Mouse (Mus musculus): Measurements from ENCODE around the gene P2rx1. TPM values are rescaled to one million over a fixed set of nuclear protein-coding genes. Genes with fewer than 3 reads are reported as not detected.
A peak's percentile ranks its signal among the peaks of the same experiment; 100 is the strongest.

Gene P2rx1
- under 1 TPM; 0.78 to 0.96 TPM for total RNA-seq (2021)
- long read RNA-seq = 0 reads

DNA sequence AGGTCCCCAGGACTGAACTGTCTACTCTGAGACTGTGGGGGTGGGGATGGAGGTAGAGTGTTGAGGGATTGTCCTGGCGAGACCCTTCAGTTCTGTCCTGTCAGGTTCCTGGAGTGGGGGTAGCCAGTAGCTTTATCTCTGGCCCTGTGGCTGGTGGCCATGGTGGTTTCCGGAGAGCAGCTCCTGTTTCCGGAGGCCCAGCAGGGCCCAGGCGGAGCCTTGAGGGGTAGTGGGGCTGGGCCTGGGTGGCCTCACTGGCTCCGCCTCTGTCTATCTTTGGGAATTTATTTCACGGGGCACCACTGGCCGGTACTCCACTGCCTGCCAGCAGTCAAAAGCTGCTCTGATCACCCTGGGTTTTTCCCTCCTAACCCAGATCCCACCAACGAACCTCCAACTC, at the start of gene P2rx1:
Gene P2rx1 (plus strand): TSS at position 333 of the 400 bp plus-strand sequence.
- peak in 1 of 2 experiments; percentile 13 for DNase-seq (ENCODE audit: low spot score in 2 of 2)

DNA sequence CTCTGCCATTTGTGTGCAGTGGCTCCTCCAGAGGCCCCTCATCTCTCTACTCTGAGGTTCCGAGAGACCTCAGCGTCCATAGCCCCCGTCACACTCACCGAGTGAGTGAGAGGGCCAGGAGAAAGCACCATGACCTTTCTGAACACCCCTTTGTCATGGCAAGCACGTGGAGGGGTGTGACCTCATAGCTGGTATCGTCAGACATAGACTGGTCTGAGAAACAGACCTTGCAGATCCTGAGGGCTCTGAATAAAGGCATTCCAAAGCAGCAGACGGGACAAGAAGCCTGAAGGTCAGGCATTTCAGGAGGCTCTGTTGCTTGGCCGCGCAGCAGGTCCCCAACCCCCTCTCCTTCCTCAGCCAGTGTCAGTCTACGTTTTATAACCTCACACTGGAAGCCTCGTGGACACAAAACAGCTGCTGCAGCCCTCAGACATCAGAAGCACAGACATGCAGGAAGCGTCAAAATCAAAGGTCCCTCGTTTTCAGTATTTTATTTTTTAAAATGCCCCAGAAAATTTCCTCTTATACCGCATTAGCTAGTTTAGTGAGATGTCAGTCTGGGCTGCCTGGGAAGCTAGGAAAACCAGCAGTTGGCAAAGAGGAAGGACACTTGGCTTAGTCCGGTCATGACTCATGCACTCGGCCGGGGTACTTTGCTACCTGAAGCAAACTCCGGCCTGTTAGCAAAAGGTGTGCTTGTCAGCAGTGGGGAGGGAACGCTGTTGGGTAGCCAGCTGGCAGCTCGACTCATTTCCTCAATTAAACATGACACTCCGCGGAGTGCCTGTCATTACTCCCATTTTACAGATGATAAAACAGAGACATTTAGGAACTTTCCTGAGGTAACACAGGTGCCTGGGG, 47.5 kb upstream of the P2rx1 start:
- DNase-seq (ENCODE audit: low spot score in 2 of 2) = no peak

DNA sequence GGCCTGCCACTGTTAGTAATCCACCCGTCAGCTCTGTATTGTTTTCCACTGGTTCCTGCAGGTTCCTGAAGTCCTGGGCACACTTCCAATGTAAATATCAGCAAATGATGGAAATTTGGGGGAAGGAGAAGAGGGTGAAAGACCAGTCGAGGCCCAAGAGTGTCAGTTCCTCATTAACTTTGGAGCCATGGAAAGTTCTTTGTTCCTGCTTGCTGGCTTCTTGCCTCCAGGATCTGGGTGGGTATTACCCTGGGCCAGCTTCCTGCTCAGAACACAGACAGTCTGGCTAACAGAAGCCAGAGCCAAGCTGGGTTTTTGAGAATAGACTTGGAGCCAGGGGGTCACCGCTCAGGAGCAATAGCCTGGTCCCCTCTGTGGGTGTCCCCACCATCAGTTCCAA, 46.7 kb upstream of the P2rx1 start:
- DNase-seq (ENCODE audit: low spot score in 2 of 2) = no peak

DNA sequence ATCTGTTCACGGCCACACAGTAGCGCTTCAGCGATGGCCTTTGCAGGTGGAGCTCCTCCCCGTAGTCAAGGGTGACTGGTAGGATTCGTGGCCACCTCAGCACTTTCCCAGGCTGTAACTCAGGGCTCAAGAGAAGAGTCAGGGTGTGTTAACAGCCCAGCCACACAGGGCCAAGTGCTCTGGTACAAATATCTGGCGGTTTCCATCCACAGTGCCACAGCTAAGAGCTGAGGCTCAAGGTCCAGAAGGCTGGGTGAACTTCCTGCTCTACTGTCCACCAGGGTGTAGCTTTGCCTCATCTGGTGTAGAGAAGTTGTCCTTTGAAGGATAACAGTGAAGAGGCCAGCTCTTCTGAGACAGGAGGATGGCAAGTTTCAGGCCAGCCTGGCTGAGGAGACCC, 46.2 kb upstream of the P2rx1 start:
- DNase-seq (ENCODE audit: low spot score in 2 of 2) = no peak

DNA sequence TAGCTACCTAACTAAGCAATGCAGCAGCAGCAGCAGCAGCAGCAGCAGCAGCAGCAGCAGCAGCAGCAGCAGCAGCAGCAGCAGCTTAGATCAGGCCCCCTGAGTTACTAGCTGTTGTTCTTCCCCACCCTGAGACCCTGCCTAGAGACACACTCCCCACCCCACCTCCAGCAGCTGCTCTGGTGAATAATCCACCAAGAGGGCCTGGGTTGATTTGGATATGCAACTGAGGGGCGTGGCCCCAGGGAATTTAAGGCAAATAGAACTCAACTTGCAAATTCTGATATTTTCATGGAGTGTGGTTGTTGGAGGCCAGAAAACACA, 45.8 kb upstream of the P2rx1 start:
- DNase-seq (ENCODE audit: low spot score in 2 of 2) = no peak

DNA sequence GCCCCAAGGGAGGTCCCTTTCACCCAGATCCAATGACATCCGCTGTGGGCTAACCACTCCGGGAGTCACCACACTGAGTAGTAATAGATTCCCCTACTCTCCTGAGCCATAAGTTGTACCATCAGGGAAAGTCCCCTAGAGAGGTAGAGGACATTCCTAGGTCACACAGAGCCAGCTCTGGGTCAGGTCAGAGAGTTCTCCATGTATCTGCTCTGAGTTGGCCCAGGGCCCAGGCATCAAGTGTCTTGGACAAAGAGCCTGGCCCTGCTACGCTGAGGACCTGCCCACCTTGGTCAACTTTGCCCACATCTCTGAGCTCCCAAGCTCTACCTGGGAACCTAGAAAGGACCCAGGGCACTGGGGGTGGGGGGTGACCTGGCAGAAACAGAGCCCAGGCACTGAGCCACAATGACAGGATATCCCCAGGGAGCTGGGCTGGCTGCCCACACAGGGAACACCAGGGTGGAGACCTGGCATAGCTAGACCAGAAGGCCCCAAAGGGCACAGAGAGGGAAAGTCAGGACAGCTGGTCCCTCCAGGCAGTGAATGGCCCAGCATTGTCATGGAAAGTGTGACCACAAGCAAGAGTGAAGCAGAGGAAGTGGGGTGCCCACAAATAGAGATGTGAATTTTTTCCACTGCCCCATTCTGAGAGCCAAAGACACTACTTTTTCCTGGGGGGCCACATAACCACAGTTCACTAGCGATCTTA, 45.3 kb upstream of the P2rx1 start:
- DNase-seq (ENCODE audit: low spot score in 2 of 2) = no peak

DNA sequence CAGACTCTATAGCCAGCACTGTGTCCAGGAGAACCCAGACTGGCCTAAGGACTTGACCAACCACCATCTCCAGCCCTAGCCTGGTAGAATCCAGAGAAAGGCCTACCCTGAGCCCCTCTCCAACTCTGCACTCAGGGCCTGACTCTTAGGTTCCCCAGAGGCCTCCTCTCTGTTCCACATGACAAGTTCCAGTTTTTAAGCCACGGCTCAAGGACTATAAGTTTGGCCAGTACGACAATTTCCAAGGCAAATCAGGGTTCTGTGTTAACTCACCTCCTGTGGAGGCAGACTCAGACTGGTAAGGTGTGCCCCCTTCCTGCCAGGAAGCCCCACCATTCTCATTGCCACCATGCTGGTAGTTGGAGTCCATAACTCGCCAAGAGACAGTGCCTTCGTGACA, 44.7 kb upstream of the P2rx1 start:
- no peak for DNase-seq (ENCODE audit: low spot score in 2 of 2)

DNA sequence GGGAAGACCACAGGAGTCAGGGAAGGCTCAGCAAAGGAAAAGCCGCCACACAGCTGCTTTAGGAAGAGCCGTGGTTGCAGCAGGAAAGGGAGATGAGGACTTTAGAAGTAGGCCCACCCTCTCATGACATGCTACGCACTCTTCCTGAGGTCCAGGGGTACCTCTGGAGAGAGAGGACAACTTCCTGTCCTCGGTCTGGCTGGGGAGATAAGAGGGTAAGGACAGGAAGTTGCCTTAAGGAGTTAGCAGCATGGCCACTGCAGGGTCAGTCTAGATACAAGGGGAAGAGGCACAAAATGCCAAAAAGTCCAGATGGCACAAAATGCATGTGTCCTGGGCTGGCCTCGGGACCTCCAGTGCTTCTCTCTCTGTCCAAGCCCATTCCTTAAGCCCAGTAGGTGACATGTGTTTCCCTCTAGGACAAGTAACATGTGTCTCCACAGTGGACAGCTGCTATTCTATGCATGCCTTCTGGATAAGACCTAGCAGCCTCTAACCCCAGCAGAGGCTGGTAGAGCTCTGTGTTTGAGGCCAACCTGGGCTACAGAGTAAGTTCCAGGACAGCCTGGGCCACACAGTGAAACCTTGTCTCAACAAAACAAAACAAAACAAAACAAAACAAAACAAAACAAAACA, 43.4 kb upstream of the P2rx1 start:
- DNase-seq (ENCODE audit: low spot score in 2 of 2) = no peak

DNA sequence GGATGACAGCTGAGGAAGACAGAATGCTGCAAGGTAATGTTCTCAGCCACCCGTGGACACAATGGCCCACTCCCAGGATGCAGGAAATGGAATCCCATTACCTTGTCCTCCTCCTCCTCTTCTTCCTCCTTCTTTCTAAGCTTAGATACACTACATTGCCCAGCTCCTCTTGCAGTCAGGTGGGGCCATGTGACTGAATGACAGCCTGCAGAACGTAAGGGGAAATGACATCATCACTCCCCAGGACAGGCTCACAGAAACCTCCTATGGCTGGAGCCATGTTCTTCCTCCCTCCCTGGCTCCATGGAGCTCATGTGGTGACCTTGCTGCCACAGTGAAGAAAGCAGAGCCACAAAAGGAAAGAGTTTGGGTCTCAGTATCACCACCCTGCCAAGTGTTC, 41.6 kb upstream of the P2rx1 start:
- no peak for DNase-seq (ENCODE audit: low spot score in 2 of 2)

DNA sequence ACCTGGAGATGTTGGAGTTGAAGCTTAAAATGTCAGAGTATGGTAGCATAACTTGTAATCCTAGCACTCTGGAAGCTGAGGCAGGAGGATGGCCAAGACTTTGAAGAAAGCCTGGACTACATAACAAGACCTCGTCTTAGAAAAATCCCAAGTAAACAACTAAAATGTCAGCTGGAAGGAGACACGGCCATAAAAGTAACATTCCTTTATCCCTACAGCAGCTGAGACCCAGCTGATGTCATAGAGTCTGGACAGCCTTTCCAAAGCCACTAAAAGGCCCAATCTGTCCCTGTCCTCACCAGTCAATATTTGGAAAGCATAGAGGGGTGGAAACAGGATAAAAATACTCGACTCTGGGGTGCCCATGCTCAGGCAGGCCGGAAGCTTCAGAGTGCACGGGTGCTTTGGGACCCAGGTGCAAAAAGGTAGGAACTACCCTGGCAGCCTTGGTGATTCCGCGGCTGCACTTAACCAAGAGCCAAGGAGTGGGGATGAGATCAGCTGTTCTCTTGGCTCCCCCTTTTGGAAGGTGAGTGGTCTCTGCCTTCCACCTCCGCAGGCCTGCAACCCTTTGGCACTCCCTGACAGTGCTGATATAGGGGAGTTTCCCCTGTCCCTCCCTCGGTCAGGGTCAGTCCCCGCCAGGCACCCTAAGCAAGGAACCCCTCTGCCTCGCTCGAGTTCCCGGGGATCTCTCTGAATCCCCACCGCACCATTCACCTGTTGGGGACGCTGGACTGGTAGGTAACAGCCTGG, 38.8 kb upstream of the P2rx1 start:
- no peak for DNase-seq (ENCODE audit: low spot score in 2 of 2)

DNA sequence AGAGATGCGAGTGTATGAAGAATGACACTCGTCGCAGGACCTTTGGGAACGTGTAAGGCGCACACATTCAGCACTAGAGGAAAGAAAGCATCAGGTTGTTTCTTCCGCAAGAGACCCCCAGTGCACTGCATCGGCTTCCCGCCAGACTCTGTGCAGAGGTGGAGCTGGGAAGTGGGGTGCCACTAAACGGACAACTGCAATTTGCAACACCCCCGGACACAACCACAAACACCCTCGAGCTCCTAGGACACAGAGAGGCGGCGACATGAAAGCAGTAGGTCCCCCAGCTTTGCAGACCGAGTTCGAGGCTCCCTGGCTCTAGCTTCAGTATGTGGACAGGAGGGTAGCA, 38.2 kb upstream of the P2rx1 start:
- DNase-seq (ENCODE audit: low spot score in 2 of 2) = no peak

DNA sequence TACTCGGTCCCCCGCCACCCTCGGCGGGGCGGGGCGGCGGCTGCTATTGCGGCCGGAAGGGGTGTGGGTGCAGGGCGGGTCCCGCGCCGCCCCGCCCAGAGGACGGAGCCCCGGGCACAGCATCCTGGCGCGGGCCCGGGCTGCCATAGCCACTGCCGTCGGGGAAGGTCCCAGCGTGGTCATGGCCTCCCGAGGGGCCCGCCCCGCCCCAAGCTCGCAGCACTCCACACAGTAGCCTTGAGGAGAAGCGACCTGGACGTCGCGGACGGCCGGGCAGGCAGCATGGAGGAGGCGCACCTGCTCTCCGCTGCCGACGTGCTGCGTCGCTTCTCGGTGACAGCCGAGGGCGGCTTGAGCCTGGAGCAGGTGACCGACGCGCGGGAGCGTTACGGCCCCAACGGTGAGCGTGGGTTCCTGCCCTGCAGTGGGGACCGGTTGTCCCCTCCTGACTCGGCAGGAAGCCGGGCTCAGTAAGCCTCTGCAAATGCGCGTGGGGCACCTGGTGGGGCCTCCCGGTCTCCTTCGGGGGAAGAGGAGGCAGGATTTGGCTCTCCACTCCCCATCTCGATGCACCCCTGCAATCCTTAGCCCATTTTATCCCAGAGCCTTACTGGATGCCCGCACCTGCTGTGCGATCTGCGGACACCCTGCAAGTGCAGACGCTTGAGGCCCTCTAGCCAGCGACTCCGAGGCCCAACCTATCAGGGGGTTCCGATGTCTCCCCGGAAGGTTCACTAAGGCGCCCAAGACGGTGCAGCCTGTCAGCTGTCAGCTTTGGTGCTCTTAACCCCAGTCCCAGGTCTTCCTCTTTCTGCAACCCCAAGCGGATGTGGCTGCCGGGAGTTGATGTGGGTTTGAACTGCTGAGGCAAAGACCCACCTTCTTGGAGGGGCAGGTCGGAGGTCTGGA, 37.6 kb upstream of the P2rx1 start, which contains the start of gene Atp2a3:
Gene Atp2a3 (plus strand): TSS at position 98 of the 909 bp plus-strand sequence.
- no peak for DNase-seq (ENCODE audit: low spot score in 2 of 2)

DNA sequence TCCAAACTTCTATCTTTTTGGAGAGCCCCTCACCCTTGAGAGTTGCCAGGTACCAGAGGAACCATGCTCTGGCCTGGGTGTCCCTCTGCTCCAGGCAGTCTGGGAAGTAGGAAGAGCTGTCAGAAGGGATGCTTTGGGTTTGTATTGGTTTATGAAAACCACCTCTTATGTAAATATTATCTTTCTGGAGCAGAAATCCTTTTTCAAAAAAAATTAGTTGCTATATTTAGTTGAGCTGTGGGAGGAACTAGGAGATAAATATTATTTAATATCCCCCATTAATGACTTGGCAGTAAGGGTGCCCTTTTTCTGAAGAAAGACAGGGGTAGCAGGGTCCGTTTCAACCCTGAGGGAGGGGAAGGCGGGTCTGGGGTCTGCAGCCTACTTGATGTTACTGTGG, 36.5 kb upstream of the P2rx1 start:
- DNase-seq (ENCODE audit: low spot score in 2 of 2) = no peak

DNA sequence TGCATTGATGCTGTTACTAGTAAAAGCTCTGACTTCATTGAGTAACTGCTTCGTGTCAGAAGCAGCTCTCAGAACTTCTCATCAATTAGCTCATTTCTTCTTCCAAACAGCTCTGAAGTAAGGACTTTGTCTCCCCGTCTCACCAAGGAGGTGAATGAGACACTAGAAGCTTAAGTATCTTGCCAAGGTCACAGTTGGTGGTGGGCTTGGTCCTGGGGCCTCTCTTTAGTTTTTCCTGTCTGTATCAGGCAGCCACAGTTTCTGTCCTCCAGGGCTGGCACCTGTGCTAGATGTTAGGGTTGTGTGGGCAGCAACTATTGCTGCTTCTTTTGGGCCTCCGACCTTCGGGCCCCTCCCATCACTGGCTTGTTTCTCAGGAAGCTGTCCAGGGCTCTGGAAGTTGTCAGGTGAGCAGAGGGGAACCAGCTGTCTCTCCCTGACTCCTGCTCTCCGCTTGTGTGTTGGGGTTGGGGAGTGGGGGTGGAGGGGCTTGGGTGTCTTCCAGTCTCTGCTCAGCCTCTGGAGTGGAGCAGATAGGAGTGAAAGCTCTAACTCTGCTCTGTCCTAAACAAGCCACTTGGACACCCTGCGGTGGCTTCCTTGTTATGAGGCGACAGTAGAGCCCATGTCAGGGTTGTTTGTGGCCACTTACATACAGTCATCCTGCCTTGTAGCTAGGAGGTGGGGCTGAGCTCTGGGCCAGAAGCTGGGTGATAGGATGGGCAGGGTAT, 35.7 kb upstream of the P2rx1 start:
- no peak for DNase-seq (ENCODE audit: low spot score in 2 of 2)

DNA sequence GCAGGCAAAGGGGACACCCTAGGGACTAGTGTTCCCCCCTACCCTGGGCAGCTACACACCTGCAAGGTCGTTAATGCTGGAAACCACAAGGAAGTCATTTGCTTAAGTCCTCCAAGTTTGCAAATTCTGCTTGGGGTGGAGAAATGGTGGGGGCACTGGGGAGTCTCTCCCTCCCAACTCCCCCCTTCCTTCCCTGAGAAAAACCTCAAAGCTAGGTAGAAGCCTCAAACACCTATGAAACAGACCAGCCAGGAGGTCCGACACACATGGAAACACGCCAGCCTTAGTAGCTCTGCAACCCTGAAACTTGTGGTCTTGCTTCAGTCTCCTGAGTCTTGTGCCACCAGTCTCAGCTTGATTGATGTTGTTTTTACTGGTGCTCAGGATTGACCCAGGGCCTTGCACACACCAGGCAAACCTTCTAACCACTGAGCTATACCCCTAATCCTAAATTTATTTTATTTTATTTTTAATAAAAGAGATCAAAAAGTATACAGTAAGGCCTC, 35.1 kb upstream of the P2rx1 start:
- no peak for DNase-seq (ENCODE audit: low spot score in 2 of 2)

DNA sequence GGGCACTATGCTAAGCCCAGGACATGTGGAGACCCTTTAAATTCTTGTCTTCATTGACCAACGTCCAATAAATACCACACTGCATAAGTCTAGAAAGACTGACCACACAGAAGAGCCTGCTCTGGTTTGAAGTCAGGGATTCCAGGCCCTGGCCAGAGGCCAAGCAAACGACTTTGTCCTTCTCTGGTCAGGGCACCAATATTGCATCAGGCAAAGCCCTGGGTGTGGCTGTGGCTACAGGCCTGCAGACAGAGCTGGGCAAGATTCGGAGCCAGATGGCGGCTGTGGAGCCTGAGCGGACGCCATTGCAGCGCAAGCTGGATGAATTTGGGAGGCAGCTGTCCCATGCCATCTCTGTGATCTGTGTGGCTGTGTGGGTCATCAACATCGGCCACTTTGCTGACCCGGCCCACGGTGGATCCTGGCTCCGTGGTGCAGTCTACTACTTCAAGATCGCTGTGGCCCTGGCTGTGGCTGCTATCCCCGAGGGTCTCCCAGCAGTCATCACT, 23.9 kb upstream of the P2rx1 start:
- no peak for DNase-seq (ENCODE audit: low spot score in 2 of 2)

DNA sequence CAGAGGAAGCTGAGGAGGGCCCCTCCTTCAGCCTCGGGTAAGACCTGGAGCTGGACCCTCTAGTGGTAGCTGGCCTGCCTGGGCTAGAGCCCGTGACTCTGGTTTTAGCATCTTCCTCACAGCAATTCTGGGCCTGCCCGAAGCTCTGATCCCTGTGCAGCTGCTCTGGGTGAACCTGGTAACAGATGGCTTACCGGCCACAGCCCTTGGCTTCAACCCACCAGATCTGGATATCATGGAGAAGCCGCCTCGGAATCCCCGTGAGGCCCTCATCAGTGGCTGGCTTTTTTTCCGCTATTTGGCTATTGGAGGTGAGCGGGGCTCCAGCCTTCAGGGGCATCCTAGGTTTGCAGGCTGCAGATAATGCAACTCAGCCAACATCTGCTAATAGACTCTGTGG, 16.4 kb upstream of the P2rx1 start:
- no peak for DNase-seq (ENCODE audit: low spot score in 2 of 2)

DNA sequence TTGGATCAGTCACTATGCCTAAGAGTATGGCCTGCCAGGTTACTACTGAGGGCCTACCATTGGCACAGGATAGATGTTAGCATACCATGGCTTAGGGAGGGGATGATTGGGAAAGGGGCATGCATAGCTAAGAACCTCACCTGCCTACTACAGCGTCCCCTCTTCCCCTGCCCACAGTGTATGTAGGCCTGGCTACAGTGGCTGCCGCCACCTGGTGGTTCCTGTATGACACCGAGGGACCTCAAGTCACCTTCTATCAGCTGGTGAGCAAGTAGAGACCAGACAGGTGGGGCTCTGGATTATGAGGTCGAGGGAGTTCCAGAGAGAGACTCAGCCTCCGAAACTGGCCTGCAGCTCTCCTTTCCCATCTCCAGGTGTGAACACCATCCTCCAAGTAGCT, 15.6 kb upstream of the P2rx1 start:
- no peak for DNase-seq (ENCODE audit: low spot score in 2 of 2)

DNA sequence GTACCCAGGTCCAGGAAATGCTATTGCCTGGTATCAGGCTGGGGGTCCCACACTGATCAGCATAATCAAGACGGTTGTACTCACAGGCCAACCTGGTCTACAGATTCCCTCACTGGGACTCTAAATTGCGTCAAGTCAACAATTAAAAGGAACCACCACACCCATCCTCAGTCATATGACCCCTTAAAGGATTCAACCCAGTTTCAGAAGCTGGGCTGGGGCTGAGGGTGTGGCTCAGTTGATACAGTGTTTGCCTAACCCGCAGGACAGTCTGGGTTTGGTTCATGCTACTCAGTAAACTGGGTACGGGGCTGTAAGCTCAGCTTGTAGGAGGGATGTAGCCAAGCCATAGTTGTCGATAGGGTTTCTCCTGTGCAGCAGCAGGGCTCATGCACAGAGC, 12.2 kb upstream of the P2rx1 start:
- no peak for DNase-seq (ENCODE audit: low spot score in 2 of 2)
